Mouse (Mus musculus) kidney, postnatal 10 days (tissue): ENCODE data around the gene Myzap.
A peak's percentile ranks its signal among the peaks of the same experiment; 100 is the strongest.
"Not testable (repeated sequence)": the region's sequence is repeated elsewhere in the genome, so short reads cannot be mapped to it uniquely, and the experiment has no call there.

Source experiments
- DNase-seq: peaks from one replicate; pipeline ENCODE4 v3.0.0; 2021; ENCODE audit warnings: mixed read lengths

The Myzap gene

DNA sequence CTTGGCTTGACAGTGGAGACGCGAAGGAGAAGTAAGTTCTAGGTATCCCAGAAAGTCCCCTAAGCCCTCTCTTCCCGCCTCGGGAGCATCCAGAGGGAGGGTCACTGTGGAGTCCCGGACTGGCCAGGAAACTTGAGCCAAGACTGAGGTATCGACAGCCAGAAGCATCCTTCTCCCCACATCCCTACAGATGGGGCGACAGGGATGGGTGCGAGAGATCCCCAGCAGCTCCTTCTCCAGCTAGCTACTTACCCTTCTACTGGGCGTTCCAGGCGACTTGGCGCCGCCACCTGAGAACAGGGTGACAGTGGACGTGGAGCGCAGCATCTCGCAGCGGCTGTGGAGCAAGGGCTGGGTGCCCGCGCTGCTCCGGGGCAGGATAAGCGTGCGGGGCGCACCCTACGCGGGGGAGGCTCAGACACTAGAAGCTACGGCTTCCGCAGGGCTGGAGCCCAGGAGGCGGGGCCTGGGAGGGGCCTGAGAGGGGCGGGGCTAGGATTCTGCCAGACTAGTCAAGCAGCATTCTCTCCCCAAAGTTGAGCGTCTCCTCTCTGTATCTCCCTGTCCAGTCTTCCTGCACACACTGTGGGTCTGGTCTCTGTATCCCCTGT, at the start of gene Myzap:
Myzap (minus strand) TSS at position 423 of the 611 bp plus-strand sequence.
- DNase-seq, result peak; percentile 96

DNA sequence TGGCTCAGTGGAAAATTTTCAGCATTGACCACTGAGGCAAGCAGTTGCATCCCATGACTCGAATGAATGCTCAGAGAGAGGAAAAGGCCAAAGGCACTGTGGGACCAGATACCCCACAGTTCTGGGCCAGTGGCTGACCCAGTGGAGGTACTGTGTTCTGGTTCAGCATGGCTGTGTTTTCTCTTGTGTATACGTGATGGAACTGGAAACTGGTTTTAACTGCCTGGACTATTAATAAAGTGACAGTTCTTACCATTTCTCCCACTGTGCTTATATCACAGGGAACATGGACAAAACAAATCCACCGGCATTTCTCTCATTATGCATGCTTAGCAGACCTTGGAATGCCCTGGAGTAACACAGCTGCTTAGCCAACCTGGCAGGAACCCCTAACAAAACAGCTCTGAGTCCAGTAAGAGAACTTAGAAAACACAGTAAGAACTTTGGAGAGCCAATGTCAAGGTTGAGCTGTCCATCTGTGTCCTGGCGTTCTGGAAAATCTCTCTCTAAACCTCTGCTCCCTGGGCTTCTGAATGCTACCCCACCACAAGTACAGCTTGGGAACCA, 48.3 kb upstream of the Myzap start:
- DNase-seq, result no peak

DNA sequence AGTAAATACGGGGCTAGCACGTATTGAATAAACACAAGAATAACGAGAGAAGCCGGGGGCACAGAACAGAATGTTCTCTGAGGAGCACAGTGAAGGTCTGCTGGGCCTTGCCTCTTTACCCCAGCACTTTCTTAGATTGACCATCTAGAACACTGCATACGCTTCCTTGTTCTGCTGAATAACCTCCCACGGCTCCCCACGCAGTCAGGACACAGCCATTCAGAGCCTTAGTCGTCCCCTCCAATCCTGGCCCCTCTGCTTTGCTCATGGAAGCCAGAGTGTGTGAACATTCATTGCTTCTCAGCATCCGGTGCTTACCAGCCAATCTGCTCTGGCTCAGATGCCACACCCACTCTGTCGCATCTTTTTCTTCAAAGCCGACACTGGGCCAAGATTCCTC, 46.0 kb upstream of the Myzap start:
- no peak for DNase-seq

DNA sequence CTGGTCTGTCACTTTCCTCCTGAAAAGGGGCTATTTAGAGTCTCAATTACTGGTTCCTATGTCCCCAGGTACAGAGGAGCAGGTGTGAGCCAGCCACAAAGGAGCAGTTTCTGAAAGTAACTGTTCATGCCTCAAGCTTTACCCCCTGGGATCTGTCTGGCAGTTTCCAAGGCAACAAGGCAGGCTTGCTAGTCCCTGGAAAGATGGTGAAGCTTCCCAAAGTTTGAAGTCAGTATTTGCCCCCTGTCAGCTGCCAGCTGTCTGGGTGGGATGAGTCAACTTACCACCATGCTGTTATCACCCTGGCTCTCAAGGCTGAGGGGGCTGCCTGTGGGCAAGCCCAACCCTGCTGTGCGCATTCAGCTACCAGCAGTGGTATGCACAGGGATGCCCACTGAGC, 44.7 kb upstream of the Myzap start:
- no peak for DNase-seq

DNA sequence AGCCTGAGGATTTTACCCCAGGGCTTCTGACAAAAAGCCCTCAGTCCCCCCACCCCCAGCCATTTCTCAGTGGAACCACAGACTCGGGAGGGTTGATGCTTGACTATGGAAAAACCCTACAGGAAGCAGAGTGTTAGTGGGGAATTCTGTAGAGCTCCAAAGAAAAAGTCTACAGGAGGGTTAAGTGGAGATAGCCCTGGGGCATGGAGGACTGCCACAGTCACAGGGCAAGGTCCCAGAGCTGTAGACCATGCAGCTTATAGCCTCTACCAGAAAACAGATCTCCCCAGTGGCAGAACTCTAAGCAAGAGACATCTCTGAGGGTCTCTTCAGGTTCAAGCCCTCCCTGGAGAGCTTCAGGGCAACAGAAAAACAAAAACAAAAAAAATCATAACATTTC, 43.5 kb upstream of the Myzap start:
- no peak for DNase-seq

DNA sequence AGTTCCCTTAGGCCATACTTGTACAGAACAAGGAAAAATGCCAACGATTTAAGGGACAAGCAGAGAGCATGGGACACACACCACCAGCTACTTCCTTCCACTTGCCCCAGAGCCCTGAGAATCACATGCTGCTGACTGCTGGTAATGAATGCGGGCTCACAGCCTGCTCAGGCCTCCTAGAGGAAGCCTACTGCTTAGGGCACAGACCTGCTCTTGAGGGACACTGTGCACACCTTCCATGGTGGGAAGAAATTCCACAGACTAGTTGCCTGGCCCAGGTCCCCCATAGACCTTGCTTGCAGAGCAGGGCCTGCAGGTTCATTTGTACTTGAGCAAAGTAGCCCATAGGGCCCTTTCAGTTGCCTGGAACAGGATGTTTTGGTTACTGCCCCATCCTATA, 42.8 kb upstream of the Myzap start:
- no peak for DNase-seq

DNA sequence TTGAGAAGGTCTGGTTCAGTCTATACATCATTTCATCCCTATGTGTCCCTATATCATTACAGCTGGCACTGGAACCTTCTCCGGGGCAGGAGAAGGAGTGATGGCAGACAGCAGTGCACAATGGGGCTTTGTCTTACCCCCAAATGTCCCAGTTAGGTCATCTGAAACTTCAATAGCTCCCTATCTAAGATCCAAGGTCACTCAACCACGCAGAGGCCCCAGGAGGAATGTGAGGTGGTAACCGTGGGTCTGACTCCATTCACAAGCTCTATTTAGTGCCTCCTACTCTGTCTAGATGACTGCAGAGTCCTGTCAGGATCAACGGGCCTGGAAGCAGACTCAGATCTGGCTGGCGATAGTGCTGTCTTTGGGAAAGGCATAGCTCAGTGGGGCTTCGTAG, 36.8 kb upstream of the Myzap start:
- no peak for DNase-seq

DNA sequence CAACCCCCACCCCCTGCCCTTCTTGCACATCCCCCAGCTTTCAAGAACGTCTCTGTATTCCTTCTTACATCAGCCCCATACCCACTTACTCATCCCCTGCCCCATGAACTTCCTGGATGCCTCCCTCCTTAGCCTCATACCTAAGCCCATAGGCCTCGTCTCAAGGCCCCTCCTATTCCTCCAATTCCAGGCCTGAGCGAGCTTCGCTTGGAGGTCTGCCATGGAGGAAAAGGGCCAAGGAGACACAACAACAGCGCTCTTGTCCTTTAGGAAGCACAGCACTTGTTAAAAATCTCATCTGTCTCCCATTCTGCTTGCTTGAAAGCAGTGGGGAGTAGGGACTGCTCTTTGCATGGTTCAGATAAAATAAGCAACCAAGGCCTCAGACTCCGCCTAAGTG, 36.1 kb upstream of the Myzap start:
- DNase-seq, result no peak

DNA sequence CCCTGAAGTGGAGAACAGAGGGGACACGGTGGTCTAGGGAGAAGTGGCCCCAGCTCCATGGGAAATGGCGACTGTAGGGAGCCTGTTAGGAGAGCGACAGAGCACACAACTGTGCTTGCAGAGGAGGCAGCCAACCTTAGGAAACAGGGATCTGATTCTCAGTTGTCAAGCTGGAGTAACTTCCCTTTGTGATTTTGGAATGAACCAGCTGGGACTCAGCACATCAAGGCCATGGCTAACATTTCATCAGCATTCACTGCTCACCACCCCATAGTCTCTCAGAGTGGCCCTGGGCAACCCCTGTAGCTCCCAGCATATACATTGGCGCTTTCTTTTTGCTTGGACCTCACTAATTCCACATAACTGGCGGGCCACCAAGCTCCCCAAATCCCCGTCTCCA, 33.8 kb upstream of the Myzap start:
- no peak for DNase-seq

DNA sequence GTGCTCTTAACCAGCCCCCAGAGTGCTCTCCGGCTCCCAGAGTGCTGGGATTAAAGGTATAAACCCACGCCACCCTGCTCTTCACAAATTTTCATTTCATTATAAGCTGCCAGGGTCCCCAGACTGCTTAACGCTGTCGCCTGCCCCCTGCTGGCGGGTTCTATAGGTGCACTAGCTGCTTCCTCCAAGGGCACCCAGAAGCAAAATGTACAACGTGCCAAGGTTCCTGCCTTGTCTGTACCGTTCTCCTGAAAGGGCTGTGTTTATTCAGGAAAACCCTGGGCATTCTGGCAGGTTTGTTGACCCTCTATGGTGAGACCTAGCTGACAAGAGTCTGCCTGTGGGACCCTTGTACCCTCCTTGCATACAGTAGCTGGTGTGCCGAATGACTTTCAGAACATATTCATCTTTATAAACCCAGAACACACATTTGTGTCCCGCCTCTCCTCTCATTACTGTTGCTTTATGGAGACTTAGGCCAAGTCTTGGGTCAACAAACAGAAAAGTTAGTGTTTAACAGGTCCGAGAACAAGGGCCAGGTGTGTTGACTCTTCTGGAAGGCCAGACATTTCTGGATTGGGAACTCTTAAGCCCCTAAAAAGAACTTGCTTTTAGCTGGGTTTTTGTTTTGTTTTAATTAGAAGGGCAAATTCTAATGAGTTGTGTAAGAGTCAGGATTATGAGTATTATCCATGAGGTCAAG, 32.8 kb upstream of the Myzap start:
- peak; percentile 88 for DNase-seq

DNA sequence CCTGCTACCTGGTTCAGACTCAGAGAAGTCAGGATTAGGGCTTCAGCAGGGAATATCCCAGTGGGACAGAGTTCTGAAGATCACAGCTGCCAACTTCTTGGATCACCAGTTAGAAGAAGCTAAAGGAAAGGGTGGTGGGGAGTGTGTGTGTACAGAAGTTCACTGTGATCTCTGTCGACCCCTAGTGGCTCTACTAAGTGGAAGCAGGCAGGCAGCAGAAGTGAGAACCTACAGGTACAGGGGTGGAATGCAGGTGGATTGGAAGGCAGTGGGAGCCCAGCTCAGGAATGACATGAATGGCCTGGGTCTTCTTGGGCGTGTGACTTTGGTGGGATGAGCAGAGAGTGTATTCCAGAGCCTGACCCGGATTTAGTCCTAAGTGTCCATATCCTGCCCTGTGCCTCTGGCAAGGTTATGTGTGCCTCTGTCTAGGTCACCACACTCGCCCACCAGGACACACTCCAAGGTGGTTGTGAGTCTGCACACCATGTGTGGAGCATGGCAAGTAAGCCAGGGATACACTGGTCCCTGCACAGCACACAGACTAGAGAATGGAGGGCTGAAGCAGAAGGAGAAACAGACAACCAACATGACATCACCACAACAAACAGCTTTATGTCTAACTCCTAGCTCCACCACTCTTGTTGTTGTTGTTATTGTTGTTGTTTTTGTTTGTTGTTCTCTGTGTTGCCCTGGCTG, 31.9 kb upstream of the Myzap start:
- DNase-seq, result peak; percentile 65

DNA sequence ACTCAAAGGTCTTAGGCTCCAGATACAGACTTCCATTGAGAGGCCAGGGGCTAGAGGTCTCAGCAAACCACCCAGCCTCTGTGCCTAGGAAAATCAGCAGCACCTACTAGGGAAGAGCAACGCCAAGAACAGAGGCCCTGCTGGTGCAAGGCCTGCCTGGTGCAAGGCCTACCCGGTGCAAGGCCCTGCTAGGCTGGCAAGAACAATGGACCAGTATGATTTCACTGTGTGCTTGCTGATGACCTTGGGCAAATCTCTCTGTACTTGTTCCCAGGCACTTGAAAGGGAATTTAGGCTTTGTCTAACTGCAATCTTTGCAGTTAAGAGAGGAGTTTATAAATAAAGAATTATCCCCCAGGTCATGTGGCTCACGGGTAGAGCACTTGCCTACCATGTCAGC, 30.4 kb upstream of the Myzap start:
- DNase-seq, result no peak

DNA sequence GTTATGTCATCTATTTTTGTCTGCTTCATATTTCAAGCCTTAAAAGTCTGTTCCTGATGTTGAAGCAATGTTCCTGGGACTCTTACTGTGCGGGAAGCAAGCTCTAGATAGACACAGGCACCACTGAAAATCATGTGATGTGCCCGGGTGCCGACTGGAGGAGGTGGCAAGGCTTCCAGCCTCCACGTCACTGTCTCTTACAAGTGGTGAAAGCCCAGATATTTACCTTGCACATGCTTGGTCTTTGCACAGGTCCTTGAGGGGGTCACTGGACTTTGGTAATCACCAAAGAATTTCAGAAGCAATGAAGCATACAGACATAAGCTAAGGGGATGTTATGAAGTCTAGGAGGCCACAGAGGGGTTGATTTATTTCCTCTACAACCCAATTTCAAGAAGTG, 29.8 kb upstream of the Myzap start:
- no peak for DNase-seq

DNA sequence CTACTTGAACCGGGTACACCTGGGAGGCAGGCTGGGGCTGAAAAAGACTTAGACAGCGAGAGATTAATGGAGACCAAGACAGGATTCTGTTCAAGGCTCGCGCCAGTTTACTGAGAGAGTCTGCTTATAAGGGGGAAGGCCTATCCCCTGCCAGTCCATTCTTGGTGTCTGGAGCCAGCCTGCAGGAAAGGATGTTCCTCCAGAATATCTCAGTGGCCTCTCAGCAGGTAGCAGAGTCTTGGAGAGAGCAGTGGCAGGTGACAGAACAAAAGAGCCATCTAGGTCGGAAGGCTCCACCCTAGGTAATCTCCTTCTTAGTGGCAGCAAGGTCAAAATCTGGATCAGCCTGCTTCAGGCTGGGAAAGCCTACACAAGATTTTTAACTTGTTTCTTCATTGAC, 28.0 kb upstream of the Myzap start:
- DNase-seq, result not testable (repeated sequence)

DNA sequence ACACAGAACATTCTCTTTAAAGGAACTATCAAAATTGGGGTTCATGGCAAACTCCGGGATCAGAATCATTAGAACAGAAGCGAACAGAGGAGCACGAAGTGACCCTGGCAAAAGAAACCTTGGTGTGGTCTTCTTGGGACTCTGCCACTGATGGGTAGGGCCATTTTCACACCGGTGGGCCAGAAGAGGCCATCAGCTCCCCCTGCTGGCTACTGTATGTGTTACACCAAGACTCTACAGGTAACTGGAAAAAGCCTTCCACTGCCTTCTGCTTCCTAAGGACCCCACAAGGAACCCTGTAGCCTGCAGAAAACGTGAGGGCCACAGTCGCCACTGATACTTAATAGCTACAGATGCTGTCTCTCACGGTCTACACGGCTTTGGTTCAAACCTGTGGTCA, 25.2 kb upstream of the Myzap start:
- peak; percentile 74 for DNase-seq

DNA sequence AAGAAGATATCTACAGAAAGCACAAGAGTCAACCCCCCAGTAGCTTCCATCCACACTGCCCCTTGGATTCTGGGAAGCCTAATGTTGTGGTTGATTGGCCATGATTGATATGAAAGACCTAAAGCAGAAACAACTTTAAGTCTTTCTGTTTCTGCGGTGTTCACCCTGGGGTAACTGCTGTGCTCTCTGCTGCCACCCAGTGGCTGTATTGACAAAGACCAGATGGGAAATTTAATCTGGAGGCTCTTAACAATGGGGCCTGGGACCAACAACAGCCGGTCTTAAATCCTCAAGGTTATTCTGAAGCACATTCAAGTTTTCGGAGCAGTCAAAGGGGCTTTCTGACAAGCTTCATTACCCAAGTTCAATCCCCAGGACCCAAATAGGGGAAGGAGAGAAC, 24.0 kb upstream of the Myzap start:
- peak; percentile 92 for DNase-seq

DNA sequence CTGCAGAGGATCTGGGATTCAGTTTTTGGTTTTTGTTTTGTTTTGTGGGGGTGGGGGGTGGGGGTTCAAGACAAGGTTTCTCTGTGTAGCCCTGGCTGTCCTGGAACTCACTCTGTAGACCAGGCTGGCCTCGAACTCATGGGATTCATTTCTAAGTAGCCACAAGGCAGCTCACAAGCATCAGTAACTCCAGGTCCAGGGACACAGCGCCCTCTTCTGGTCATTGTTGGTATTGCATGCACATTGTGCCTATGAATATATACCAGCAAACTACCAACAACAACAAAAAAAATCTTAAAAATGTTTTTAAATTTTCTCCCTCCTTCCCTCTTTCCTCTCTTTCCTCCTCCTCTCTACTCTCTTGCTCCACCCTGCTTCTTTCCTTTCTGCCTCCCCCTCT, 22.5 kb upstream of the Myzap start:
- peak; percentile 77 for DNase-seq

DNA sequence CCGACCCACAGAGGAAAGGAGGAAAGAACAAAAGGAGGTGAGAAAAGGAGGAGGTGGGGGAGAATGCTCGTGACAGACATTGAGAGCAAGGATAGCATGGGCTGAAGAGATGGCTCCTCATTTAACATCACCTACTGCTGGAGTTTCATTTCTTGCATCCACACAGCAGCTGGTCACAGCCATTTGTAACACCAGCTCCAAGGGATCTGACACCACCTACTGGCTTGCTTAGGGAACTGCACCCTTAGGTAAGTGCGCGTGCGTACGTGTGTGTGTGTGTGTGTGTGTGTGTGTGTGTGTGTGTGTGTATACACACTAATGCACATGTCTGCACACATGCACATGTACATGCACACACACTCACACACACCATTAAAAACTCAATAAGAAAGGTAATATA, 20.8 kb upstream of the Myzap start:
- no peak for DNase-seq

DNA sequence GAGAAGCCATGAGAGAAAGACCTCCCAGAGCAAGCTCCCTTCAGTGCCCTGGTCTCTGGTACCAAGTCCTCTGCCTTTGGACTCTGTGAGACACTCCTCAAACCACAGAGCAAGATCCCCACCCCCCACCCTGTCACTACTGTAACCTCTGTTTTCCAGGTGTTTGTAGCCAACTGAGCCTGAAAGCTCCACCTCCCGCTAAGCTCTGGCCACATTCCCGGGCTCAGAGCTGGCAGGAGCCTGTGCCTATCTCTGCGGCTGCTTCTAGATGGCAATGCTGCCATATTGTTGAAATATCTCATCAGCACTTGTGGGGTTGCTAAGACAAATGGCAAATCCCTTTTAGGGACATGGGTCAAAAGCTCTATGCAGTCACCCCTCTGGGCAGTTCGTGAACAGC, 19.7 kb upstream of the Myzap start:
- no peak for DNase-seq

DNA sequence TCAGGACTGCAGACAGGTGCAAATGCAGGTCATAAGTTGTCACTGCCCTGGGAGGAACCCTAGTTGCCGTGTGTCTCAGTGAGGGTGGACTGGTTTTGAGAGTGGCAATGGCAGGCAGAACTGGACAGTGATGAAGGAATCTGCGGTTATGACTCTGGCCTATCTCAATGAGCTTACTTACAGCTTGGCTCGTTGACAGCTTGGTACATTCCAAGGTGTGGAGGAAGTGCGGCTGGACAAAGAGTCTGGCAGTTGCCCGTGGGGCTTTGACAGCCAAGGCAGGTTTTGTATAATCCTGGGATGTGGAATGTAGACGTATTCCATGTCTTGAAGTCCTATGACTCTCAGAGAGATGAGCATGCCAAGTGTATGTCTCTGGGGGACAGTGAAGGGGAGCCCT, 16.9 kb upstream of the Myzap start:
- peak; percentile 9 for DNase-seq

DNA sequence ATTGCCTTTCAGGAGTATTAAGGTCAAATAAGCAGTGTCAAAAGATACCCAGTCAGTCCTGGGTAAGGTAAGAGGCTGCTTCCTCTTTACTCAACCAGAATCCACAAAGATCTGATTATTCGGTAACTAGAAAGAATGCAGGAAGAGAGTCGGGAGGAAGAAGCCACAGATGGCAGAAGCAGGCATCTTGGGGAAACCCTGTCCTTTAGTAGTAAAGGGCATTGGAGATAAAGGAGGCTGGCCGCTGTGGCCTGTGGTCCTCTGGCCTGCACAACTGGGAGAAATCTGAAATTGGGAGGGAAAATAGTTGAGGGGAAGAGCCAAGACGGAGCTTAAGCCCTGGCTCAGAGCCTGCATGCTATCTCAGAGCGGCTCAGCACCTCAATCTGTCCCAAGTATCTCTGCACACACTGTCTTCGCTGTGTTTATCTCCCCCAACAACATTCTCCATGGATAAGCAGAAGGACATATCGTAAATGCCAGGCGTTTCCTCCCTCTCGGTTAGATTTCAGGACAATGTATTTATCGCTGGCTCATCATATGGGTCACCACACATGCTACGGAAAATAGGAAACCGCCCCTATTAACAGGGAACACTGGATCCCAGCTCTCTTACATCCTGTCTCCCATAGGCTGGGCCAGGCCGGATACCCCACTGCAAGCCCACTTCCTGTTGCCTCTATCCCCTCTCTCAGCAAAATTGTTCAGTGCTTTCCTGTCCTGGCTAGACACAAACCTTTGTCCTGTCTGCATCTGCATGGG, 14.3 kb upstream of the Myzap start:
- DNase-seq, result peak; percentile 25

DNA sequence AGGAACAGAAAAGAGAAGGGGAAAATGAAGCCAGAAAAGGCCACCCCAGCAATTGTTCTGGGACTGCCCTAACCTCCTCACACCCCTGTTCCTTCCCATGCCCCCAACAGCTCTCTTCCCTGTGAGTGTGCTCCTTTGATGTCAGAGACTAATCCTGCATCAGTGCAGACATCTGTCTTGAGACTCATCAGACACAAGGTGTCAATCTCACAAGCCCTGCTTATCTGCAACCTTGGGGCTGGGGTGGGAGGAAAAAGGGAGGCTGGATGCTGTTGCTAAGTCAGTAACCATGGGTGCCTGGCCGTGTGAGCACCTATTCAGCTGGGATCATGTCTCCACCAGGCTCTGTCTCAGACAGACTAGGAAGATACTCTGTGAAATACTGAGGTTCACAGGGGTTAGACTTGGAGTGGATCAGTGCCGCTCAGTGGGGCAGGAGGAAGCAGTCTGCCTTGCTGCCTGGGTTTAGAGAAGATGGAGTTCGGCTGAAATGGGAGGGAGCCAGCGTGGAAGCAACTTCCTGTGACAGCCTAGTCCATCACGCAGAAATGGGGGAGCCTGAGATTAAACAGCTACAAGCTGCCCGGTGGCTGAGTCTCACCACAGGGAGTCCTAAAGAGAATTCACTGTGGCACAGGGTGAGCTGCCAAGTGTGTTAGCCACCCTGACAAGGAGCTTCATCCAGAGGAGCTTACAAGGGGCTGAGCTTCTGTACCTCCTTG, 12.9 kb upstream of the Myzap start:
- peak; percentile 24 for DNase-seq

DNA sequence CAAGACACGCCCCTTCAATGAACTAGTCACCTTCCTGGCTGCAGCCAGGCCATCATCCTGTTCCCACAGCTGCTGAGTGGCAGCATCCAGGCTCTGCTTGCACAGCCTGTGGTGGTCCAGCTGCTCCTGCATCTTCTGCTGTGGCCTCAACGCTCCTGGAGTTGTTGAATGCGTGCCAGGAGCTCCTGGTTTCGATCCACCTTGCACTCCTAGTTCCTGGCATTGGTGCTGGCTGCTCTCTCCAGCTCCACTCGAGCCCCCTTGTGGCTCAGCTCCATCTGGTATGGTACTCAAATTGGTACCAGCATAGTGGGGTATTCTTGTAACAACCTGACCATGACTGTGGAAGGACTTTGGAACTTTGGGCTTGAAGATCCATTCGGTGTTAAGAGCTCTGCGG, 7.7 kb upstream of the Myzap start:
- peak; percentile 18 for DNase-seq
